Comparison of ENCODE assay signal across 12 mouse cellular contexts in genomic region chr7:74524188-74524971, GRCm38 (mm10). TPM values are rescaled to one million over a fixed set of nuclear protein-coding genes. Genes with fewer than 3 reads are reported as not detected.
A peak's percentile ranks its signal among the peaks of the same experiment; 100 is the strongest.
DNase-seq lines count a peak whose midpoint lies in the region; ATAC-seq lines count a peak whose summit lies in the region.
"Had no signal": no experiment of that assay in that cellular context is flagged by ENCODE, and none has a peak within 500 bp of the region (broad histone marks: within the 10 kb centered on the region; RNA-seq: fewer than 3 reads in every experiment).

No protein-coding gene starts in this region.

- H3K9me3 ChIP-seq in heart, embryonic 10.5 days = no peaks in the 10 kb centered on the region
- no peaks in the 10 kb centered on the region for H3K9me3 ChIP-seq in megakaryocyte, embryonic 14.5 days

- peaks cover 79% of the 10 kb centered on the region for H3K4me1 ChIP-seq in heart, embryonic 10.5 days
- H3K4me1 ChIP-seq in megakaryocyte, embryonic 14.5 days = peaks cover 78% of the 10 kb centered on the region

- no peak overlapping the region for H3K4me3 ChIP-seq in heart, embryonic 10.5 days
- peak overlapping the region; percentile 69 for H3K4me3 ChIP-seq in megakaryocyte, embryonic 14.5 days (replicated peaks)
- H3K4me3 ChIP-seq: erythroblast, embryonic 14.5 days had no signal

- H3K27ac ChIP-seq in heart, embryonic 10.5 days = no peak overlapping the region

- no peak for ATAC-seq in megakaryocyte-erythroid progenitor cell, adult 5-6 weeks (replicated peaks; ENCODE audit: low FRiP score, low TSS enrichment, poor library complexity, severe bottlenecking)
- ATAC-seq: activated CD4-positive, CD25-positive, alpha-beta regulatory T cell, adult 4 months; CD4-positive, CD25-positive, alpha-beta regulatory T cell, adult 4 months had no signal

- peak; percentile 96 for DNase-seq in heart, adult 11 months
- no peak for DNase-seq in heart, embryonic 10.5 days (ENCODE audit: low spot score)
- DNase-seq in adrenal gland, postnatal 36 days = peak; percentile 23 to 41
- DNase-seq in kidney, adult 8-10 months = peak; percentile 39 to 63
- DNase-seq in embryo, embryonic 10 days (ENCODE audit: low spot score) = no peak
- DNase-seq in ovary, postnatal 10 days (ENCODE audit: low spot score) = no peak
- DNase-seq: cerebellum, postnatal 10 days had no signal

- H3K27me3 ChIP-seq in heart, embryonic 10.5 days (ENCODE audit: insufficient read depth, poor library complexity, severe bottlenecking) = no peaks in the 10 kb centered on the region
- no peaks in the 10 kb centered on the region for H3K27me3 ChIP-seq in megakaryocyte, embryonic 14.5 days (replicated peaks)

- 64% methylated on average over 8 of the region's 8 CpGs for WGBS in heart, embryonic 10.5 days

- H3K36me3 ChIP-seq in heart, embryonic 10.5 days = no peaks in the 10 kb centered on the region
- no peaks in the 10 kb centered on the region for H3K36me3 ChIP-seq in megakaryocyte, embryonic 14.5 days (replicated peaks; ENCODE audit: low read length)

RNA-seq across cellular contexts. Expression of gene Slco3a1, which starts 30.2 kb away (rescaled TPM):
- polyA plus RNA-seq in heart, embryonic 10.5 days (2016; fragmentation: Nextera tagmentation; extraction: Ambion mirVana) = 26.9 and 36.7 TPM in 2 replicates
- 10 to 100 TPM; 26.8 to 34.7 TPM for total RNA-seq in adrenal gland, postnatal 36 days (2021)
- polyA plus RNA-seq in megakaryocyte, embryonic 14.5 days (2012; ENCODE audit: insufficient read depth, low replicate concordance) = 9.0 and 9.4 TPM in 2 replicates
- 2.5 and 3.3 TPM in 2 replicates for total RNA-seq in megakaryocyte-erythroid progenitor cell, adult 5-6 weeks (2014; fragmentation: Nextera tagmentation)
- 2.5 and 4.3 TPM in 2 replicates for total RNA-seq in megakaryocyte-erythroid progenitor cell, adult 5-6 weeks (2017)

Comparison
In these comparisons a context has a peak if more than half of its experiments do, and no peak if none do; other contexts are left out.
1. DNase-seq: peak in heart, adult 11 months (single experiment), adrenal gland, postnatal 36 days (2 of 2) and kidney, adult 8-10 months (2 of 2); none in heart, embryonic 10.5 days (single experiment), embryo, embryonic 10 days (single experiment) and ovary, postnatal 10 days (single experiment).
2. RNA of gene Slco3a1, which starts 30.2 kb away (total RNA-seq): 26.8 to 34.7 TPM in adrenal gland, postnatal 36 days; 2.5 to 4.3 TPM in megakaryocyte-erythroid progenitor cell, adult 5-6 weeks; every median in the first group is over 4 times any median in the second.